Mouse (Mus musculus) hindlimb bud, embryonic 11.5 days (tissue): ENCODE results near the gene Ccl22.

Source experiments
- DNase-seq: peaks from one replicate; pipeline ENCODE4 v3.0.0-alpha.2; 2012; ENCODE audit warnings: low read depth, low spot score; ENCODE audit errors: extremely low spot score

Gene Ccl22

DNA sequence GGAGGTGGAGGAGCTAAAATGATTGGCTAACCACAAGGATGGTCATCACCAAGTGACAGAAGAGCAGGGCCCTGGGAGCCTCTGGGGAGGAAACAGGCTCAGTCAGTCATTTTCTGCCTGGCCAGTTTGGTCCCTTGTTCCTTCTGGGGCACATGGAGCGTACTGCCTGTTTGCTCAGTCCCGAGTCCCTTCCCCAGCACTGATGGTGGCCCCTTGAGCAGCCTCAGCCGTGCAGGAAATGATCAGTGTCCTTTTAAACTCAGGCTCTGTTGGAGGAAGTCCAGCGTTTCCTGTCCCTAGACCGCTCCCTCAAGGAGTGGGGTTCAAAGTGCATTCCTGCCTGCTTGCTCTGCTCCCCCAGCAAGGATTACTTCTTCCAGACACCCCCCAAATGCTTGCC, 33.1 kb downstream of the Ccl22 start:
- DNase-seq: no peak

- no peak for DNase-seq
Measured at GRCm38 (mm10) chr8:94778895-94779533, 33.6 kb downstream of the Ccl22 start.

DNA sequence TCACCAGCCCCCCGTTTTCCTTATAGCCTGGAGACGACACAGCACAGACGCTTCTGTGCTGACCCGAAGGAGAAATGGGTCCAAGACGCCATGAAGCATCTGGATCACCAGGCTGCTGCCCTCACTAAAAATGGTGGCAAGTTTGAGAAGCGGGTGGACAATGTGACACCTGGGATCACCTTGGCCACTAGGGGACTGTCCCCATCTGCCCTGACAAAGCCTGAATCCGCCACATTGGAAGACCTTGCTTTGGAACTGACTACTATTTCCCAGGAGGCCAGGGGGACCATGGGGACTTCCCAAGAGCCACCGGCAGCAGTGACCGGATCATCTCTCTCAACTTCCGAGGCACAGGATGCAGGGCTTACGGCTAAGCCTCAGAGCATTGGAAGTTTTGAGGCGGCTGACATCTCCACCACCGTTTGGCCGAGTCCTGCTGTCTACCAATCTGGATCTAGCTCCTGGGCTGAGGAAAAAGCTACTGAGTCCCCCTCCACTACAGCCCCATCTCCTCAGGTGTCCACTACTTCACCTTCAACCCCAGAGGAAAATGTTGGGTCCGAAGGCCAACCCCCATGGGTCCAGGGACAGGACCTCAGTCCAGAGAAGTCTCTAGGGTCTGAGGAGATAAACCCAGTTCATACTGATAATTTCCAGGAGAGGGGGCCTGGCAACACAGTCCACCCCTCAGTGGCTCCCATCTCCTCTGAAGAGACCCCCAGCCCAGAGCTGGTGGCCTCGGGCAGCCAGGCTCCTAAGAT, 34.3 kb downstream of the Ccl22 start:
- no peak for DNase-seq

- DNase-seq: no peak
Measured at GRCm38 (mm10) chr8:94780491-94781154, 35.2 kb downstream of the Ccl22 start.

DNA sequence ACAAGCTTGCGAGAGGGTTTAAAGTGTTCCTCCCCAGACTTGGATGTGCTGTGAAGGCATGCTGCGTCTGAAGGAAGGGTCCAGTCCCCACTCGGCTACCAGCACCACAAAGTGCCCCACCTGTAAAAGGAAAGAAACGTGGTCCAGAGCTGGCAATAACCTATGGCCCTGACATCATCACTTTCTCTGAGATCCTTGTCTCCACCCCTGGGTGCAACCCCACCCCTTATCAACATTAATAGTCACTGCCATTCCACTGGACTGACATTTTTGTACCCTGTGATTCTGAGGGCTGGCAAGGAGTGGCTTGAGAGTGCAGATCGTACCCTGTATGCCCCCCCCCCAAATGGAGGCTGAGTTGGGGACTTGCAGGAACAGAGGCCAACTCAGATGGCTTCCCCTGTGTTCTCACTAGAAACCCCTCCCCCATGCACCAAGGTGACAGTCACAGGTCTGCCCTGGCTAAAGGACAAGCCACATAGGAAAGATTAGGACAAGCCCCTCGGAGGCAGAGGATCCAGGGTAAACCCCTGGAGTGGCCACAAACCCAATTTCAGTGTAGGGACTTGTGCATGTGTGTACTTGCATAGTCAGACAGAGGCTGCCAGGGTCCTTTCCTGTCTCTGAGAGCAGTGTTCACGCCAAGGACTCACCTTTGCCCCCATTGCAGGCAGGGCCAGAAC, 35.9 kb downstream of the Ccl22 start:
- no peak for DNase-seq

GRCm38 (mm10) chr8:94781838-94782235, 36.4 kb downstream of the Ccl22 start:
- no peak for DNase-seq

DNA sequence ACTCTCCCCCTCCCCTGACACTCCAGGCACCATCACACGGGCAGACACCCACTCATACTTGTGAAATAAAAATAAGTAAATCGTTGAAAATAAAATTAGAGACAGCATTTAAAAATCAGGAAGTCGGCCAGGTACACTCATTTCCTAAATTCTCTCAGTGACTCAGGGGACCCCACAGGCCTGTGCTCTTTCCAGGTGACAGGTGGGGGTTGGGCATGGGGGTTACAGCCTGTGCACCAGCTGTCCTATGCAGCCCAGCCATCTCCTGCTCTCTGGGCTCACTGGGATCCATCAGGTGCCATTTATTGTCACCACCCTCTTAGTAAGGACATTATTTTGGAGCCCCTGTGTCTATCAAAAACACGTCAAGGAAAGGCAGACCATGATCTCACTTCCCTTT, 38.5 kb downstream of the Ccl22 start:
- DNase-seq: no peak

GRCm38 (mm10) chr8:94785247-94785985, 40.0 kb downstream of the Ccl22 start:
- DNase-seq: no peak

DNA sequence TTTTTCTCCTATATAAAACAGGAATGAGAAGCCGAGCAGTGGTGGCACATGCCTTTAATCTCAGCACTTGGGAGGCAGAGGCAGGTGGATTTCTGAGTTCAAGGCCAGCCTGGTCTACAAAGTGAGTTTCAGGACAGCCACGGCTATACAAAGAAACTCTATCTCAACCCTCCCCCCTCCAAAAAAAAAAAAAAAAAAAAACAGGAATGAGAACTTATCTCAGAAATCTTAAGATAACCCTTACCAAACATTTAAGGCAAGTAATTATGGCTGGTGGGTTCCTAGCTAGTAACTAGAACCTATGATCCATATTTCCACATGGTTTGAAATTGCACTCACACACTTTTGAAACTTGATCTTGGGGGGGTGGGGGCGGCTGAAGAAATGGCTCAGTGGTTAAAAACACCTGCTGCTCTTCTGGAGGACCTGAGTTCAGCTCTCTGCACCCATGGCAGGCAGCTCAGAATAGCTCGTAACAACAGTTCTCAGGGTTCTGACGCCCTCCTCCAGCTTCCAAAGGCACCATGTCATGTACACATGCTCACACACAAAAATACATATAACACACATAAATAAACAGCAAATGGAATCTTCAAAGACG, 40.7 kb downstream of the Ccl22 start:
- no peak for DNase-seq

DNA sequence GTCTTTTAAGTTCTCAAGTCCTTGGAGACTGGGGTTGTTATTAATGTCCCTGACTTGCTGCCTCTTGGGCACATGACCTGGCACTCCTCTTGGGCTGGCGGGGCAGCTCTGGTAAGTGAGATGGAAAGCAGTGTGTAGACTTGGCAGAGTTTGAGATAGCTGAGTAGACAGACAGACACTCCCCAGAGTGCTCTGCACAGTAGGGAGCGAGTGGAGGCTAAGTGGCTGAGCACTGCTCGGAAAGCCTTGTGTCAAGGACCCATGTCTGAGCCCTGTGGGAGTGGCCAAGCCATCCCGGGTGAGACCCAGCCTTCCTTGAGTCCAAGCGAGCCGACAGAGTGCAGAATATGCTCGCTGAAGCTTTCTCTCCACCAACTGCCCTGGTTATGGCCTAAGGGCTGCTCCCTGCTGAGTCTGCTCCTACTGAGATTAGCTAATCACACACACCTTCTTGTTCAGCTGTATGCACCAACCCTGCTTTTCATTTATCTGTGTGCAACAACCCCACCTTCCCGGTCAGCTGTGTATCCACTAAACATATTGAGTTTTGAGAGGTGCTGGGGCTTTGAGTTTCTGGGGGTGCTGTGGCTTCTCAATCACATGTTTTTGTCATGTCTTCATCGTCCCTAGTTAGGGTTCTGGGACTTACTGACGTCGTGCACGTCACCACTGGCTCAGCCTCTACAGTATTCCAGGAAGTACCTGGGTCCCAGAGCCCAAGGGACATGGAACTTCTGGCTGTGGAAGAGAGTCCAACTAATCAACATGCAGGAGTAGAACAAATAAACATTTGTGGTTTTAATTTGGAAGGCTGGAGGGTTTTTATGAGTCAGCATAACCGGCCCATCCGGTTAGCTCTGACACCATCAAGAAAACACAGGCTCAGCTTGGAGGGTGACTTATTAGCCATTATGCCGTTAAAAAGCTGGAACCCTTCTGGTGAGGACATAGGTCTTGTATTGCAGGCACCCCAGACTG, 42.4 kb downstream of the Ccl22 start:
- no peak for DNase-seq

DNA sequence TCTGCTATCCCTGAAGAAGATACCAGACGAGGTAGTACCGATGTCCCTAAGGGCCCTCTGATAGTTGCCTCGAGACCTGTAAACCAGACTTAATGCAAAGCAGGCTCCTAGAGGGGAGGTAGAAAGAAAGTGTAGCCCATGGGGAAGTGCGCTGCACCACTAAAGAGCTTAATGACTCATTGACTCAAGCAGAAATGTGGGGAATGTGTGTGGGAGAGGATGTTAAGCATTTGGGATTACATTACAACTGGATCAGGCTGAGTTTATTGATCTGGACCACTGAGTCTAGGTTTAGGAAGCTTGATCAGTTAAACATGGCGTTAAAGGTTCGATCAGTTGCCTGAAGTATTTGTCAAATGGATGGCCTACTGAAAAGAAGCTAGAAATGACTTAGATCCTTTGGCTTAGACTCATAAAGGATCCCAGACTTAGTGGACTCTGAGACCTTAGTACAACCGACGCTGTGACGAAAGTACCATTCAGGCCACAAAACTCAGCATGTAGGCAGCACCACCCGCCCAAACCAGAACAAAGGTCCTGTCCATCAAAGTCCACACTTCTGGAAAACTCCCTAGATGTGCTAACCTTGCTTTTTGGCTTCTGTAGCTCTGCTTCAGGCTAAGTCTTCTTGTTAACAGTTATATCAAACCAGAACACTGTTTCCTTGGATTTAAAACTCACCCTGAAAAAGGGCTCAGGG, 44.0 kb downstream of the Ccl22 start:
- DNase-seq: no peak

GRCm38 (mm10) chr8:94794368-94794767, 49.0 kb downstream of the Ccl22 start:
- DNase-seq: no peak

GRCm38 (mm10) chr8:94794782-94795181, 49.4 kb downstream of the Ccl22 start:
- DNase-seq: no peak

GRCm38 (mm10) chr8:94800278-94800968, 55.0 kb downstream of the Ccl22 start:
- no peak for DNase-seq
